Mouse (Mus musculus) ES-Bruce4 (cell line): ENCODE data around the gene Ccdc57.

Experiments used
- CTCF ChIP-seq: IDR thresholded peaks from one replicate; pipeline ENCODE4 v1.8.1; 2011; ENCODE audit warnings: low read depth, low read length
- POLR2A ChIP-seq: IDR thresholded peaks from one replicate; pipeline ENCODE4 v1.8.1; 2011; ENCODE audit warnings: low read length; ENCODE audit not compliant: insufficient read depth

GRCm38 (mm10) chr11:120812068-120812467, 120.6 kb downstream of the Ccdc57 start:
- TF ChIP-seq CTCF (no peak), POLR2A (no peak)
